Mouse (Mus musculus) brain, embryonic 14.5 days (tissue): Measurements from ENCODE around the gene Col5a3.

Experiments
- CTCF ChIP-seq: fragments of 200-500 bp; IDR thresholded peaks from 2 replicates; pipeline ENCODE4 v1.5.1; 2012; ENCODE audit warnings: inconsistent platforms, mild to moderate bottlenecking, moderate library complexity, borderline replicate concordance; ENCODE audit not compliant: insufficient read depth, insufficient read length; ENCODE audit errors: extremely low read depth
- POLR2A ChIP-seq: fragments of 200-500 bp; IDR thresholded peaks from 2 replicates; pipeline ENCODE4 v1.6.1; 2012; ENCODE audit warnings: mild to moderate bottlenecking, inconsistent platforms, borderline replicate concordance; ENCODE audit not compliant: poor library complexity, insufficient read depth, insufficient read length, severe bottlenecking; ENCODE audit errors: extremely low read depth

DNA sequence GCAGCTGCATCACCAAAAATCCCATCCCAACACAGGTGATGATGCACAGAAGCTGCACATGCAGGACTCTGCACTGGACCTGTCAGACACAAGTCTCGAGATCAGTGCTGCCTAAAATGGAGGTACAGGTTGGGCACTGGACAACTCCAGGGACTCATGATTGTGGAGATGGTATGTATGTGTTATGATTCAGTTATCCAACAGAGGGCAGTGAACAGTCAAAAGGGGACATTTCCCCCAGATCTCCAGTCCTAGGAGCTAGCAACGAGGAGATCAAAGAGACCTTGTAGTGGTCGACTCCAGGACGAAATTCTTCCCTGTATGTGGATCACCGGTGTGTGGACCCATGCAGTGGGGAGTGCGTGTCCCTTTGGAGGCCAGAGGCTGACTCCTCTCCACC lies 45.1 kb upstream of the Col5a3 start:
- TF ChIP-seq CTCF (0 out of 2 replicates have a peak, but pooled peaks have one; percentile 2), POLR2A (no peak)
